Mouse (Mus musculus): ENCODE results near the gene Ccdc17.

- TF ChIP-seq CTCF (IDR thresholded peaks at IDR 0.05; ENCODE audit: low read depth, low read length) (no peak), GATA1 (IDR thresholded peaks at IDR 0.05; ENCODE audit: borderline replicate concordance, low read length) (no peak), POLR2AphosphoS5 (IDR thresholded peaks at IDR 0.05; ENCODE audit: insufficient replicate concordance, low read depth, low read length) (no peak)
Measured at GRCm38 (mm10) chr4:116649411-116649810, 53.0 kb downstream of the Ccdc17 start.
